Comparison of ENCODE assay signal across 39 mouse cellular contexts in genomic region chr17:25425996-25426395, GRCm38 (mm10). TPM values are rescaled to one million over a fixed set of nuclear protein-coding genes. Genes with fewer than 3 reads are reported as not detected.
DNase-seq lines count a peak whose midpoint lies in the region; ATAC-seq and TF ChIP-seq lines count a peak whose summit lies in the region.
"Had no signal": no experiment of that assay in that cellular context is flagged by ENCODE, and none has a peak within 500 bp of the region (broad histone marks: within the 10 kb centered on the region; RNA-seq: fewer than 3 reads in every experiment).

No protein-coding gene starts in this region.

- TF ChIP-seq CTCF in hindbrain, postnatal 0 days (IDR thresholded peaks at IDR 0.05; ENCODE audit: low read depth) = no peak
- TF ChIP-seq CTCF in midbrain, postnatal 0 days (IDR thresholded peaks at IDR 0.05) = no peak

- no peak overlapping the region for H3K27ac ChIP-seq in hindbrain, embryonic 13.5 days
- no peak overlapping the region for H3K27ac ChIP-seq in hindbrain, postnatal 0 days
- H3K27ac ChIP-seq in midbrain, embryonic 12.5 days (replicated peaks) = no peak overlapping the region
- H3K27ac ChIP-seq in midbrain, postnatal 0 days (ENCODE audit: low read depth, low read length) = no peak overlapping the region
- H3K27ac ChIP-seq: gastrocnemius, adult 2 months; left cerebral cortex, adult 2 months; limb, embryonic 15.5 days; liver, embryonic 13.5 days; stomach, postnatal 0 days had no signal

- H3K36me3 ChIP-seq in hindbrain, embryonic 13.5 days = peaks cover 22% of the 10 kb centered on the region
- no peaks in the 10 kb centered on the region for H3K36me3 ChIP-seq in hindbrain, postnatal 0 days (ENCODE audit: insufficient read depth, low read length)
- no peaks in the 10 kb centered on the region for H3K36me3 ChIP-seq in midbrain, embryonic 12.5 days
- peaks cover 20% of the 10 kb centered on the region; the same call in 1 of the 2 replicates for H3K36me3 ChIP-seq in midbrain, postnatal 0 days (ENCODE audit: insufficient read depth, low read length)
- H3K36me3 ChIP-seq: liver, embryonic 13.5 days had no signal

- peaks cover 66% of the 10 kb centered on the region for H3K4me1 ChIP-seq in hindbrain, embryonic 13.5 days (replicated peaks)
- peaks cover 21% of the 10 kb centered on the region for H3K4me1 ChIP-seq in hindbrain, postnatal 0 days (ENCODE audit: insufficient read depth, low read length)
- H3K4me1 ChIP-seq in midbrain, embryonic 12.5 days = peaks cover 44% of the 10 kb centered on the region
- peaks cover 21% of the 10 kb centered on the region; the same call in 1 of the 2 replicates for H3K4me1 ChIP-seq in midbrain, postnatal 0 days (ENCODE audit: insufficient read depth, low read length)
- H3K4me1 ChIP-seq: megakaryocyte, embryonic 14.5 days had no signal

- no peaks in the 10 kb centered on the region for H3K9me3 ChIP-seq in hindbrain, embryonic 13.5 days
- H3K9me3 ChIP-seq in hindbrain, postnatal 0 days (ENCODE audit: low read length) = no peaks in the 10 kb centered on the region
- H3K9me3 ChIP-seq in midbrain, embryonic 12.5 days = no peaks in the 10 kb centered on the region
- H3K9me3 ChIP-seq in midbrain, postnatal 0 days (ENCODE audit: low read length) = no peaks in the 10 kb centered on the region
- H3K9me3 ChIP-seq: heart, embryonic 13.5 days; limb, embryonic 15.5 days; liver, embryonic 13.5 days; megakaryocyte, embryonic 14.5 days had no signal

- peak overlapping the region; percentile 49; the same call in 1 of the 2 replicates for H3K9ac ChIP-seq in hindbrain, embryonic 13.5 days
- no peak overlapping the region for H3K9ac ChIP-seq in hindbrain, postnatal 0 days (replicated peaks; ENCODE audit: low read length)
- 0 out of 2 replicates have a peak overlapping the region, but pooled peaks have one; percentile 1 for H3K9ac ChIP-seq in midbrain, embryonic 12.5 days (replicated peaks)
- no peak overlapping the region; the same call in 1 of the 2 replicates for H3K9ac ChIP-seq in midbrain, postnatal 0 days (replicated peaks; ENCODE audit: low read length, poor library complexity, severe bottlenecking)
- H3K9ac ChIP-seq: limb, embryonic 15.5 days; liver, embryonic 13.5 days had no signal

- WGBS in hindbrain, embryonic 13.5 days = 70% methylated on average over 2 of the region's 2 CpGs
- 53% methylated on average over 2 of the region's 2 CpGs for WGBS in hindbrain, postnatal 0 days
- WGBS in midbrain, embryonic 12.5 days = 65% methylated on average over 2 of the region's 2 CpGs
- 60% methylated on average over 2 of the region's 2 CpGs for WGBS in midbrain, postnatal 0 days

- no peak overlapping the region for H3K4me2 ChIP-seq in hindbrain, embryonic 13.5 days
- no peak overlapping the region for H3K4me2 ChIP-seq in hindbrain, postnatal 0 days (ENCODE audit: low read depth, low read length)
- no peak overlapping the region for H3K4me2 ChIP-seq in midbrain, embryonic 12.5 days (replicated peaks)
- no peak overlapping the region for H3K4me2 ChIP-seq in midbrain, postnatal 0 days (ENCODE audit: low read depth, low read length, poor library complexity, severe bottlenecking)
- H3K4me2 ChIP-seq: heart, embryonic 13.5 days; limb, embryonic 15.5 days; liver, embryonic 13.5 days had no signal

- H3K27me3 ChIP-seq in hindbrain, embryonic 13.5 days = peaks cover 46% of the 10 kb centered on the region
- no peaks in the 10 kb centered on the region for H3K27me3 ChIP-seq in hindbrain, postnatal 0 days (ENCODE audit: insufficient read depth, low read length)
- peaks cover 18% of the 10 kb centered on the region for H3K27me3 ChIP-seq in midbrain, embryonic 12.5 days
- no peaks in the 10 kb centered on the region for H3K27me3 ChIP-seq in midbrain, postnatal 0 days (ENCODE audit: insufficient read depth, low read length)
- H3K27me3 ChIP-seq: limb, embryonic 15.5 days had no signal

- peak; percentile 70 to 80 for DNase-seq in cerebellum, postnatal 10 days
- no peak for DNase-seq in cerebellum, adult 8-10 months
- no peak for DNase-seq in hindbrain, postnatal 0 days (ENCODE audit: low spot score)
- no peak for DNase-seq in midbrain, postnatal 0 days (ENCODE audit: low spot score)
- DNase-seq in embryo, embryonic 10.5 days (ENCODE audit: low spot score) = no peak
- DNase-seq: adrenal gland, postnatal 36 days; cerebellum, adult 9-10 months; gastrocnemius, adult 2 months; gastrocnemius, postnatal 36 days; heart, adult 18-20 months; heart, postnatal 10 days; kidney, adult 11 months; kidney, postnatal 36 days; liver, embryonic 13.5 days; lung, adult 18-20 months; lung, postnatal 4 days; right cerebral cortex, adult 18-20 months; thymus, adult 18-20 months; thymus, postnatal 25 days had no signal

- no peak overlapping the region for H3K4me3 ChIP-seq in hindbrain, embryonic 13.5 days
- no peak overlapping the region for H3K4me3 ChIP-seq in hindbrain, postnatal 0 days (ENCODE audit: low read length)
- no peak overlapping the region for H3K4me3 ChIP-seq in midbrain, embryonic 12.5 days
- H3K4me3 ChIP-seq in midbrain, postnatal 0 days (ENCODE audit: low read depth, low read length) = no peak overlapping the region
- H3K4me3 ChIP-seq: erythroblast, embryonic 14.5 days; gastrocnemius, adult 2 months; heart, embryonic 13.5 days; layer of hippocampus, adult 2 months; left cerebral cortex, adult 2 months; limb, embryonic 15.5 days; liver, embryonic 13.5 days; megakaryocyte, embryonic 14.5 days had no signal

- ATAC-seq in hindbrain, embryonic 13.5 days (ENCODE audit: low FRiP score) = no peak
- no peak for ATAC-seq in hindbrain, postnatal 0 days
- no peak for ATAC-seq in midbrain, embryonic 12.5 days (ENCODE audit: low FRiP score, low read depth)
- ATAC-seq in midbrain, postnatal 0 days (ENCODE audit: low FRiP score) = no peak
- ATAC-seq: forebrain, embryonic 16.5 days; inflammation-experienced regulatory T-cells, adult 6 months; lung, postnatal 0 days; Patski had no signal

RNA-seq across cellular contexts. Expression of gene Cacna1h, which starts 7.6 kb away (rescaled TPM):
- 9.7 and 10.2 TPM in 2 replicates for polyA plus RNA-seq in hindbrain, embryonic 13.5 days (2015; fragmentation: Nextera tagmentation; extraction: Ambion mirVana)
- 82.1 and 111 TPM in 2 replicates for total RNA-seq in hindbrain, postnatal 0 days (2014; rRNA removed)
- 4.8 and 5.7 TPM in 2 replicates for polyA plus RNA-seq in hindbrain, postnatal 0 days (2015; fragmentation: Nextera tagmentation; extraction: Ambion mirVana)
- 9.7 and 10.4 TPM in 2 replicates for polyA plus RNA-seq in midbrain, embryonic 12.5 days (2016; fragmentation: Nextera tagmentation; extraction: Ambion mirVana)
- total RNA-seq in midbrain, postnatal 0 days (2014; rRNA removed) = 117 and 164 TPM in 2 replicates
- polyA plus RNA-seq in midbrain, postnatal 0 days (2015; fragmentation: Nextera tagmentation; extraction: Ambion mirVana) = 7.6 and 9.5 TPM in 2 replicates
- polyA plus RNA-seq: inflammation-experienced regulatory T-cells, adult 6 months had no signal

RNA-seq across cellular contexts. Expression of gene Tekt4, which starts 28.4 kb away (rescaled TPM):
- polyA plus RNA-seq in hindbrain, embryonic 13.5 days (2015; fragmentation: Nextera tagmentation; extraction: Ambion mirVana) = 1.1 and 2.0 TPM in 2 replicates
- total RNA-seq in hindbrain, postnatal 0 days (2014; rRNA removed) = 5.7 and 7.4 TPM in 2 replicates
- 2.3 and 3.2 TPM in 2 replicates for polyA plus RNA-seq in hindbrain, postnatal 0 days (2015; fragmentation: Nextera tagmentation; extraction: Ambion mirVana)
- polyA plus RNA-seq in midbrain, embryonic 12.5 days (2016; fragmentation: Nextera tagmentation; extraction: Ambion mirVana) = 0.14 and 0.22 TPM in 2 replicates
- 1.9 and 5.2 TPM in 2 replicates for total RNA-seq in midbrain, postnatal 0 days (2014; rRNA removed)
- 2.1 and 2.3 TPM in 2 replicates for polyA plus RNA-seq in midbrain, postnatal 0 days (2015; fragmentation: Nextera tagmentation; extraction: Ambion mirVana)
- total RNA-seq: adrenal gland, postnatal 36 days; common myeloid progenitor, adult 5-6 weeks; gastrocnemius, adult 2 months; gastrocnemius, postnatal 36 days; heart, postnatal 10 days; hematopoietic stem cell, adult 5-6 weeks; MEL had no signal
- polyA plus RNA-seq: erythroblast, embryonic 14.5 days; inflammation-experienced regulatory T-cells, adult 6 months; kidney, embryonic 16.5 days; limb, embryonic 15.5 days; liver, embryonic 13.5 days; Patski had no signal

RNA-seq across cellular contexts. Expression of gene Tpsg1, which starts 56.9 kb away (rescaled TPM):
- polyA plus RNA-seq in hindbrain, embryonic 13.5 days (2015; fragmentation: Nextera tagmentation; extraction: Ambion mirVana) = 0.85 and 0.90 TPM in 2 replicates
- total RNA-seq in hindbrain, postnatal 0 days (2014; rRNA removed) = 0.21 TPM in 1 of 2 replicates, not detected in the other
- 0.65 and 1.5 TPM in 2 replicates for polyA plus RNA-seq in hindbrain, postnatal 0 days (2015; fragmentation: Nextera tagmentation; extraction: Ambion mirVana)
- 0.22 and 0.92 TPM in 2 replicates for polyA plus RNA-seq in midbrain, embryonic 12.5 days (2016; fragmentation: Nextera tagmentation; extraction: Ambion mirVana)
- not detected in 2 replicates for total RNA-seq in midbrain, postnatal 0 days (2014; rRNA removed)
- 1.0 and 1.2 TPM in 2 replicates for polyA plus RNA-seq in midbrain, postnatal 0 days (2015; fragmentation: Nextera tagmentation; extraction: Ambion mirVana)
- total RNA-seq: adrenal gland, postnatal 36 days; common myeloid progenitor, adult 5-6 weeks; heart, adult 18-20 months; heart, postnatal 10 days; hematopoietic stem cell, adult 5-6 weeks; layer of hippocampus, adult 2 months; layer of hippocampus, postnatal 14 days; left cerebral cortex, adult 2 months; left cerebral cortex, postnatal 25 days; MEL had no signal
- polyA plus RNA-seq: erythroblast, embryonic 14.5 days; forebrain, embryonic 11.5 days; forebrain, embryonic 16.5 days; inflammation-experienced regulatory T-cells, adult 6 months; Patski had no signal

RNA-seq across cellular contexts. Expression of gene Tpsb2, which starts 59.9 kb away (rescaled TPM):
- 0.14 TPM in 1 of 2 replicates, not detected in the other for polyA plus RNA-seq in hindbrain, embryonic 13.5 days (2015; fragmentation: Nextera tagmentation; extraction: Ambion mirVana)
- total RNA-seq in hindbrain, postnatal 0 days (2014; rRNA removed) = 0.21 TPM in 1 of 2 replicates, not detected in the other
- polyA plus RNA-seq in hindbrain, postnatal 0 days (2015; fragmentation: Nextera tagmentation; extraction: Ambion mirVana) = 0.72 and 1.8 TPM in 2 replicates
- not detected in 2 replicates for polyA plus RNA-seq in midbrain, embryonic 12.5 days (2016; fragmentation: Nextera tagmentation; extraction: Ambion mirVana)
- 0.28 and 1.8 TPM in 2 replicates for total RNA-seq in midbrain, postnatal 0 days (2014; rRNA removed)
- 0.60 and 1.0 TPM in 2 replicates for polyA plus RNA-seq in midbrain, postnatal 0 days (2015; fragmentation: Nextera tagmentation; extraction: Ambion mirVana)
- total RNA-seq: common myeloid progenitor, adult 5-6 weeks; hematopoietic stem cell, adult 5-6 weeks; left cerebral cortex, adult 2 months; left cerebral cortex, postnatal 25 days; MEL had no signal
- polyA plus RNA-seq: forebrain, embryonic 11.5 days; forebrain, embryonic 16.5 days; heart, embryonic 13.5 days; inflammation-experienced regulatory T-cells, adult 6 months; Patski had no signal

Comparison
In these comparisons a context has a peak if more than half of its experiments do, and no peak if none do; other contexts are left out.
1. DNase-seq: peak in cerebellum, postnatal 10 days (2 of 2); none in cerebellum, adult 8-10 months (single experiment), hindbrain, postnatal 0 days (single experiment), midbrain, postnatal 0 days (single experiment) and embryo, embryonic 10.5 days (single experiment).
2. H3K9ac ChIP-seq: peak in hindbrain, embryonic 13.5 days (single experiment) and midbrain, embryonic 12.5 days (single experiment); none in hindbrain, postnatal 0 days (single experiment) and midbrain, postnatal 0 days (single experiment).